Mouse (Mus musculus): ENCODE measurements around the gene Wsb1.
"Not testable (repeated sequence)": the region's sequence is repeated elsewhere in the genome, so short reads cannot be mapped to it uniquely, and the experiment has no call there.

Gene Wsb1

GRCm38 (mm10) chr11:79264376-79264775, 9.9 kb upstream of the Wsb1 start:
- no peak for DNase-seq (ENCODE audit: low spot score)

GRCm38 (mm10) chr11:79260126-79260525, 5.7 kb upstream of the Wsb1 start:
- DNase-seq (ENCODE audit: low spot score) = not testable (repeated sequence)

GRCm38 (mm10) chr11:79258738-79259137, 4.3 kb upstream of the Wsb1 start:
- no peak for DNase-seq (ENCODE audit: low spot score)

- no peak for DNase-seq (ENCODE audit: low spot score)
Measured at GRCm38 (mm10) chr11:79253542-79254390, 705 bp downstream of the Wsb1 start.

GRCm38 (mm10) chr11:79252881-79253541, 1.5 kb downstream of the Wsb1 start:
- DNase-seq (ENCODE audit: low spot score) = no peak

- no peak for DNase-seq (ENCODE audit: low spot score)
Measured at GRCm38 (mm10) chr11:79239024-79239423, 15.4 kb downstream of the Wsb1 start.

- DNase-seq (ENCODE audit: low spot score) = no peak
Measured at GRCm38 (mm10) chr11:79238398-79238752, 16.1 kb downstream of the Wsb1 start.

- DNase-seq (ENCODE audit: low spot score) = peak; percentile 88
Measured at GRCm38 (mm10) chr11:79237644-79238397, 16.6 kb downstream of the Wsb1 start.

- no peak for DNase-seq (ENCODE audit: low spot score)
Measured at GRCm38 (mm10) chr11:79230251-79230570, 24.3 kb downstream of the Wsb1 start.

- DNase-seq (ENCODE audit: low spot score) = peak; percentile 51
Measured at GRCm38 (mm10) chr11:79229561-79230250, 24.8 kb downstream of the Wsb1 start.

- peak; percentile 36 for DNase-seq (ENCODE audit: low spot score)
Measured at GRCm38 (mm10) chr11:79229057-79229504, 25.4 kb downstream of the Wsb1 start.

- DNase-seq (ENCODE audit: low spot score) = no peak
Measured at GRCm38 (mm10) chr11:79228089-79228488, 26.4 kb downstream of the Wsb1 start.

GRCm38 (mm10) chr11:79225371-79226155, 28.9 kb downstream of the Wsb1 start:
- no peak for DNase-seq (ENCODE audit: low spot score)

GRCm38 (mm10) chr11:79224562-79225280, 29.8 kb downstream of the Wsb1 start:
- peak; percentile 89 for DNase-seq (ENCODE audit: low spot score)

GRCm38 (mm10) chr11:79223420-79223819, 31.1 kb downstream of the Wsb1 start:
- no peak for DNase-seq (ENCODE audit: low spot score)

- peak; percentile 1 for DNase-seq (ENCODE audit: low spot score)
Measured at GRCm38 (mm10) chr11:79222661-79223060, 31.8 kb downstream of the Wsb1 start.

GRCm38 (mm10) chr11:79221641-79222040, 32.8 kb downstream of the Wsb1 start:
- DNase-seq (ENCODE audit: low spot score) = peak; percentile 0

GRCm38 (mm10) chr11:79218936-79219626, 35.4 kb downstream of the Wsb1 start:
- DNase-seq (ENCODE audit: low spot score) = no peak

- no peak for DNase-seq (ENCODE audit: low spot score)
Measured at GRCm38 (mm10) chr11:79218061-79218460, 36.4 kb downstream of the Wsb1 start.

- no peak for DNase-seq (ENCODE audit: low spot score)
Measured at GRCm38 (mm10) chr11:79217133-79217532, 37.3 kb downstream of the Wsb1 start.
